Mouse (Mus musculus) adrenal gland, adult (tissue): ENCODE results near the gene Tuba3b.

Experiments used
- DNase-seq, 2 experiments: peaks; one replicate each; pipeline ENCODE4 v3.0.0; 2022 to 2023; ENCODE audit warnings: low spot score in 1 of 2; ENCODE audit not compliant: inconsistent age in 2 of 2

Gene Tuba3b

GRCm38 (mm10) chr6:145605203-145605602, 10.4 kb upstream of the Tuba3b start:
- no peak for DNase-seq

- DNase-seq, result peak; percentile 33 to 86
Measured at GRCm38 (mm10) chr6:145607746-145608145, 7.8 kb upstream of the Tuba3b start.

- DNase-seq, result peak in 1 of 2 experiments; percentile 53
Measured at GRCm38 (mm10) chr6:145608693-145609092, 6.9 kb upstream of the Tuba3b start.

- no peak for DNase-seq
Measured at GRCm38 (mm10) chr6:145610901-145611300, 4.7 kb upstream of the Tuba3b start.

GRCm38 (mm10) chr6:145612611-145613010, 2.9 kb upstream of the Tuba3b start:
- no peak for DNase-seq

- DNase-seq, result no peak
Measured at GRCm38 (mm10) chr6:145614219-145614618, 1.3 kb upstream of the Tuba3b start, which contains the start of gene Lmntd1. Lmntd1 (minus strand) TSS chr6:145614319.

- peak in 1 of 2 experiments; percentile 60 for DNase-seq
Measured at GRCm38 (mm10) chr6:145616402-145617229, 1.1 kb downstream of the Tuba3b start.

- DNase-seq, result no peak
Measured at GRCm38 (mm10) chr6:145623141-145623540, 7.6 kb downstream of the Tuba3b start.

GRCm38 (mm10) chr6:145630269-145630668, 14.7 kb downstream of the Tuba3b start:
- DNase-seq, result peak in 1 of 2 experiments; percentile 5

- DNase-seq, result no peak
Measured at GRCm38 (mm10) chr6:145634454-145634853, 18.9 kb downstream of the Tuba3b start.

GRCm38 (mm10) chr6:145636682-145637081, 21.1 kb downstream of the Tuba3b start:
- no peak for DNase-seq

- peak; percentile 76 to 91 for DNase-seq
Measured at GRCm38 (mm10) chr6:145638248-145638647, 22.7 kb downstream of the Tuba3b start.

- peak in 1 of 2 experiments; percentile 47 for DNase-seq
Measured at GRCm38 (mm10) chr6:145640971-145641506, 25.5 kb downstream of the Tuba3b start.

- no peak for DNase-seq
Measured at GRCm38 (mm10) chr6:145651976-145652375, 36.4 kb downstream of the Tuba3b start.

GRCm38 (mm10) chr6:145652986-145653385, 37.4 kb downstream of the Tuba3b start:
- no peak for DNase-seq

GRCm38 (mm10) chr6:145653626-145654025, 38.1 kb downstream of the Tuba3b start:
- DNase-seq, result no peak

- no peak for DNase-seq
Measured at GRCm38 (mm10) chr6:145654062-145654836, 38.7 kb downstream of the Tuba3b start.

- no peak for DNase-seq
Measured at GRCm38 (mm10) chr6:145655678-145656077, 40.1 kb downstream of the Tuba3b start.

- no peak for DNase-seq
Measured at GRCm38 (mm10) chr6:145656740-145657591, 41.4 kb downstream of the Tuba3b start.

GRCm38 (mm10) chr6:145659116-145659515, 43.6 kb downstream of the Tuba3b start:
- DNase-seq, result no peak

- peak; percentile 48 to 61 for DNase-seq
Measured at GRCm38 (mm10) chr6:145660943-145661342, 45.4 kb downstream of the Tuba3b start.
